Mouse (Mus musculus): Measurements from ENCODE around the gene 1190005I06Rik. TPM values are rescaled to one million over a fixed set of nuclear protein-coding genes. Genes with fewer than 3 reads are reported as not detected.

Gene 1190005I06Rik
- polyA plus RNA-seq, 1 experiment, result 4.9 TPM

GRCm38 (mm10) chr8:120588908-120589771 is 58.3 kb downstream of the 1190005I06Rik start, which contains the start of gene Gins2:
Gins2 (minus strand) TSS chr8:120589304.
- H3K4me2 ChIP-seq (ENCODE audit: low read depth), result peak within 1 kb of the TSS; percentile 97
- H3ac ChIP-seq (ENCODE audit: control insufficient read depth, insufficient read length), result peak within 1 kb of the TSS; percentile 0
- peaks cover 7% of the 10 kb centered on the region for H3K27me3 ChIP-seq (ENCODE audit: control insufficient read depth, insufficient read depth, insufficient read length)
- H3K36me3 ChIP-seq (ENCODE audit: control insufficient read depth, insufficient read depth), result no peaks in the 10 kb centered on the region
- H3K4me3 ChIP-seq, result peak within 1 kb of the TSS; percentile 31
- peaks cover 5% of the 10 kb centered on the region for H3K79me2 ChIP-seq (ENCODE audit: control insufficient read depth, insufficient read depth)
- TF ChIP-seq POLR2A (IDR thresholded peaks at IDR 0.05; ENCODE audit: insufficient read length, low read depth), result peak; percentile 65
- no peak for TF ChIP-seq USF1 (IDR thresholded peaks at IDR 0.05; ENCODE audit: low read depth)
- peak; percentile 95 for TF ChIP-seq SRF (IDR thresholded peaks at IDR 0.05; ENCODE audit: control insufficient read depth, insufficient read length, low read depth)
- TF ChIP-seq TCF3 (IDR thresholded peaks at IDR 0.05; ENCODE audit: insufficient read length, low read depth), result no peak
- no peak for TF ChIP-seq MYOD1 (IDR thresholded peaks at IDR 0.05; ENCODE audit: control insufficient read depth in 1 of 3, insufficient read length in 2 of 3, low read depth in 2 of 3)
- TF ChIP-seq CEBPB (IDR thresholded peaks at IDR 0.05; ENCODE audit: insufficient read depth, poor library complexity, severe bottlenecking), result no peak
- no peak for TF ChIP-seq REST (IDR thresholded peaks at IDR 0.05; ENCODE audit: insufficient read depth, insufficient read length)
- peak; percentile 93 for TF ChIP-seq E2F4 (IDR thresholded peaks at IDR 0.05; ENCODE audit: insufficient read depth)

- H3K27me3 ChIP-seq (ENCODE audit: control insufficient read depth, insufficient read depth, insufficient read length), result no peaks in the 10 kb centered on the region
- H3K79me2 ChIP-seq (ENCODE audit: control insufficient read depth, insufficient read depth), result peaks cover 5% of the 10 kb centered on the region
- no peak overlapping the region for H3K4me2 ChIP-seq (ENCODE audit: low read depth)
- H3ac ChIP-seq (ENCODE audit: control insufficient read depth, insufficient read length), result no peak overlapping the region
- H3K4me3 ChIP-seq, result no peak overlapping the region
- H3K36me3 ChIP-seq (ENCODE audit: control insufficient read depth, insufficient read depth), result peaks cover 5% of the 10 kb centered on the region
- TF ChIP-seq CEBPB (IDR thresholded peaks at IDR 0.05; ENCODE audit: insufficient read depth, poor library complexity, severe bottlenecking), result no peak
- TF ChIP-seq USF1 (IDR thresholded peaks at IDR 0.05; ENCODE audit: low read depth), result no peak
- TF ChIP-seq MYOD1 (IDR thresholded peaks at IDR 0.05; ENCODE audit: control insufficient read depth in 1 of 3, insufficient read length in 2 of 3, low read depth in 2 of 3), result no peak
- no peak for TF ChIP-seq TCF3 (IDR thresholded peaks at IDR 0.05; ENCODE audit: insufficient read length, low read depth)
These were observed 61.9 kb downstream of the 1190005I06Rik start for GRCm38 (mm10) chr8:120585521-120585920.

GRCm38 (mm10) chr8:120581811-120582210 is 65.6 kb downstream of the 1190005I06Rik start:
- Histone ChIP-seq H3K4me3 (no peak overlapping the region), H3ac (ENCODE audit: control insufficient read depth, insufficient read length) (no peak overlapping the region), H3K4me2 (ENCODE audit: low read depth) (no peak overlapping the region), H3K27me3 (ENCODE audit: control insufficient read depth, insufficient read depth, insufficient read length) (no peaks in the 10 kb centered on the region), H3K36me3 (ENCODE audit: control insufficient read depth, insufficient read depth) (peaks cover 11% of the 10 kb centered on the region), H3K79me2 (ENCODE audit: control insufficient read depth, insufficient read depth) (no peaks in the 10 kb centered on the region)
- TF ChIP-seq MAX (IDR thresholded peaks at IDR 0.05; ENCODE audit: low read depth), result no peak
- TF ChIP-seq POLR2AphosphoS2 (IDR thresholded peaks at IDR 0.05; ENCODE audit: insufficient read length, low read depth), result peak; percentile 27

- no peak overlapping the region for H3ac ChIP-seq (ENCODE audit: control insufficient read depth, insufficient read length)
- H3K36me3 ChIP-seq (ENCODE audit: control insufficient read depth, insufficient read depth), result peaks cover 11% of the 10 kb centered on the region
- no peak overlapping the region for H3K4me2 ChIP-seq (ENCODE audit: low read depth)
- no peaks in the 10 kb centered on the region for H3K27me3 ChIP-seq (ENCODE audit: control insufficient read depth, insufficient read depth, insufficient read length)
- H3K79me2 ChIP-seq (ENCODE audit: control insufficient read depth, insufficient read depth), result no peaks in the 10 kb centered on the region
- TF ChIP-seq MYOG (IDR thresholded peaks at IDR 0.05; ENCODE audit: control insufficient read depth in 1 of 3, insufficient read depth in 1 of 3, insufficient read length in 2 of 3, low read depth in 2 of 3) (no peak), SRF (IDR thresholded peaks at IDR 0.05; ENCODE audit: control insufficient read depth, insufficient read length, low read depth) (no peak), USF1 (IDR thresholded peaks at IDR 0.05; ENCODE audit: low read depth) (no peak), TCF12 (IDR thresholded peaks at IDR 0.05; ENCODE audit: insufficient read depth, poor library complexity, severe bottlenecking) (no peak), CEBPB (IDR thresholded peaks at IDR 0.05; ENCODE audit: insufficient read depth, poor library complexity, severe bottlenecking) (no peak), REST (IDR thresholded peaks at IDR 0.05; ENCODE audit: insufficient read depth, insufficient read length) (no peak), E2F4 (IDR thresholded peaks at IDR 0.05; ENCODE audit: insufficient read depth) (no peak), MAX (IDR thresholded peaks at IDR 0.05; ENCODE audit: low read depth) (no peak), POLR2A (IDR thresholded peaks at IDR 0.05; ENCODE audit: insufficient read length, low read depth) (no peak)
- no peak overlapping the region for H3K4me3 ChIP-seq
These were observed 66.1 kb downstream of the 1190005I06Rik start for GRCm38 (mm10) chr8:120581329-120581728.

- Histone ChIP-seq H3ac (ENCODE audit: control insufficient read depth, insufficient read length) (no peak overlapping the region), H3K27me3 (ENCODE audit: control insufficient read depth, insufficient read depth, insufficient read length) (no peaks in the 10 kb centered on the region), H3K79me2 (ENCODE audit: control insufficient read depth, insufficient read depth) (no peaks in the 10 kb centered on the region), H3K4me3 (no peak overlapping the region), H3K4me2 (ENCODE audit: low read depth) (no peak overlapping the region), H3K36me3 (ENCODE audit: control insufficient read depth, insufficient read depth) (peaks cover 11% of the 10 kb centered on the region)
- TF ChIP-seq CEBPB (IDR thresholded peaks at IDR 0.05; ENCODE audit: insufficient read depth, poor library complexity, severe bottlenecking) (no peak), TCF12 (IDR thresholded peaks at IDR 0.05; ENCODE audit: insufficient read depth, poor library complexity, severe bottlenecking) (no peak), USF1 (IDR thresholded peaks at IDR 0.05; ENCODE audit: low read depth) (no peak), E2F4 (IDR thresholded peaks at IDR 0.05; ENCODE audit: insufficient read depth) (no peak), MYOG (IDR thresholded peaks at IDR 0.05; ENCODE audit: control insufficient read depth in 1 of 3, insufficient read depth in 1 of 3, insufficient read length in 2 of 3, low read depth in 2 of 3) (no peak)
These were observed 67.0 kb downstream of the 1190005I06Rik start for GRCm38 (mm10) chr8:120580336-120581000.
